Mouse (Mus musculus) olfactory bulb, adult 2 months (tissue): ENCODE measurements around the gene Gm49321.

Source experiments
- CTCF ChIP-seq: fragments of 200-500 bp; IDR thresholded peaks from 2 replicates; pipeline ENCODE4 v1.5.1; 2012; ENCODE audit warnings: low read depth, mild to moderate bottlenecking, low read length, moderate library complexity; ENCODE audit not compliant: insufficient read depth
- POLR2A ChIP-seq: fragments of 200-500 bp; IDR thresholded peaks from 2 replicates; pipeline ENCODE4 v1.6.1; 2012; ENCODE audit warnings: mild to moderate bottlenecking, low read depth, low read length, moderate library complexity; ENCODE audit not compliant: insufficient read depth

- no peak for TF ChIP-seq CTCF
- no peak for TF ChIP-seq POLR2A
Observed at GRCm38 (mm10) chr12:73953420-73954186, 16.1 kb downstream of the Gm49321 start.
